11 mouse cellular contexts compared by ENCODE assay signal in the genomic region with DNA sequence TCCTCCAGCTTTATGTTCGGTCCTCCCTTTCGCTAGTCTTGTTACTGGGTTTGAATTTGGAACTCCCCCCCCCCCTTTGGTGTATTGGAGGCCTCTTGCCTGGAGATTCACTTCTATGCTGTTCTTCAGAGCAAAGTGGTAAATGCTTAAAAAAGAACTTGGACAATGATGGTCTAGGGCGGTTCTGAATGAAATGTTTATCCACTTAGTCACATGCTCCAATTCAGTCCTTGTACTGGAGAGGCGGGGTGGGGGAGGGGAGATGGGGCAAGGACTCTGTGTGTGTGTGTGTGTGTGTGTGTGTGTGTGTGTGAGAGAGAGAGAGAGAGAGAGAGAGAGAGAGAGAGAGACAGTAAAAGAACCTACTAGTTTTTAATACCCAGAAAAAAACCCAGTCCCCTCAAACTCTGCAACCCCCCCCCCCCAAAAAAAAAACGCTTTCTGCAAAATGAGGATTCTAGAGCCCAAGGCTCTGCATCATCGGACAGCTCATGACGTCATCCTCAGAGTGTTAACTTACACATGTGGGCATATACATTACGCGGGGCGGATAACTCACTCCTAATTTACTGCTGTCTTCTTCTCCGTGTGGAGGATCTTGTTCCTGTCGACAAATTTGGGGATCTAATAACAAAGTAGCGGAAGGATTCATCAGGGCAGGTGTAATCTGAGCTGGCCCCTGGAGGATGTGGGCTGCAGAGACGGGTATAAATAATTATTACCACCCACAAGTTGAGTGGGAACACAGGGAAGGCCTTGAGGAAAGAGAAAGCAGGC. TPM values are rescaled to one million over a fixed set of nuclear protein-coding genes. Genes with fewer than 3 reads are reported as not detected.
DNase-seq lines count a peak whose midpoint lies in the region; ATAC-seq lines count a peak whose summit lies in the region.
"Had no signal": no experiment of that assay in that cellular context is flagged by ENCODE, and none has a peak within 500 bp of the region (broad histone marks: within the 10 kb centered on the region; RNA-seq: fewer than 3 reads in every experiment).

No protein-coding gene starts in this region.

- H3K27me3 ChIP-seq in heart, embryonic 10.5 days (ENCODE audit: insufficient read depth, poor library complexity, severe bottlenecking): peaks cover 94% of the 10 kb centered on the region
- H3K27me3 ChIP-seq in embryonic facial prominence, embryonic 15.5 days: peaks cover 27% of the 10 kb centered on the region

- DNase-seq in heart, embryonic 10.5 days (ENCODE audit: low spot score): no peak
- no peak for DNase-seq in heart, adult 9 months (ENCODE audit: low spot score in 2 of 2)
- peak; percentile 71 for DNase-seq in 3T3-L1 (ENCODE audit: low read depth, low spot score)
- peak; percentile 65 for DNase-seq in lung, postnatal 10 days
- DNase-seq in right cerebral cortex, adult 2 months (ENCODE audit: low spot score in 2 of 2): no peak
- no peak for DNase-seq in thymus, postnatal 0 days (ENCODE audit: low spot score)
- DNase-seq in urinary bladder, postnatal 10 days (ENCODE audit: low spot score): no peak
- DNase-seq: cerebellum, postnatal 36 days had no signal

- no peak for ATAC-seq in embryonic facial prominence, embryonic 15.5 days (ENCODE audit: insufficient number of reproducible peaks, low FRiP score, low TSS enrichment, low read depth)

- peak overlapping the region; percentile 43 for H3K4me3 ChIP-seq in heart, embryonic 10.5 days
- no peak overlapping the region for H3K4me3 ChIP-seq in embryonic facial prominence, embryonic 15.5 days (replicated peaks)

- H3K27ac ChIP-seq in heart, embryonic 10.5 days: peak overlapping the region; percentile 36; the same call in 1 of the 2 replicates
- no peak overlapping the region for H3K27ac ChIP-seq in embryonic facial prominence, embryonic 15.5 days (replicated peaks)

- no peak overlapping the region for H3K9ac ChIP-seq in embryonic facial prominence, embryonic 15.5 days

- peaks cover 44% of the 10 kb centered on the region for H3K4me1 ChIP-seq in heart, embryonic 10.5 days
- peaks cover 37% of the 10 kb centered on the region for H3K4me1 ChIP-seq in embryonic facial prominence, embryonic 15.5 days

- no peaks in the 10 kb centered on the region for H3K9me3 ChIP-seq in heart, embryonic 10.5 days
- no peaks in the 10 kb centered on the region for H3K9me3 ChIP-seq in embryonic facial prominence, embryonic 15.5 days (replicated peaks)

- WGBS in heart, embryonic 10.5 days: 51% methylated on average over 13 of the region's 14 CpGs
- 32% methylated on average over 14 of the region's 14 CpGs for WGBS in embryonic facial prominence, embryonic 15.5 days

- peak overlapping the region; percentile 41; the same call in 1 of the 2 replicates for H3K4me2 ChIP-seq in embryonic facial prominence, embryonic 15.5 days (replicated peaks)

- no peaks in the 10 kb centered on the region for H3K36me3 ChIP-seq in heart, embryonic 10.5 days
- H3K36me3 ChIP-seq in embryonic facial prominence, embryonic 15.5 days: no peaks in the 10 kb centered on the region

RNA-seq across cellular contexts. Expression of gene Hoxb1, which starts 42.9 kb away (rescaled TPM):
- 0.20 and 3.3 TPM in 2 replicates for polyA plus RNA-seq in heart, embryonic 10.5 days (2016; fragmentation: Nextera tagmentation; extraction: Ambion mirVana)
- polyA plus RNA-seq in embryonic facial prominence, embryonic 15.5 days (2015; fragmentation: Nextera tagmentation; extraction: Ambion mirVana): not detected in 2 replicates
- polyA plus RNA-seq in thymus, postnatal 0 days (2015; fragmentation: Nextera tagmentation; extraction: Ambion mirVana): not detected in 2 replicates
- polyA plus RNA-seq: liver, adult 2 months; spleen, adult 2 months had no signal

RNA-seq across cellular contexts. Expression of gene Skap1, which starts 56.0 kb away (rescaled TPM):
- polyA plus RNA-seq in heart, embryonic 10.5 days (2016; fragmentation: Nextera tagmentation; extraction: Ambion mirVana): 0.30 and 0.69 TPM in 2 replicates
- polyA plus RNA-seq in embryonic facial prominence, embryonic 15.5 days (2015; fragmentation: Nextera tagmentation; extraction: Ambion mirVana): 2.0 and 2.3 TPM in 2 replicates
- 376 and 450 TPM in 2 replicates for polyA plus RNA-seq in thymus, postnatal 0 days (2015; fragmentation: Nextera tagmentation; extraction: Ambion mirVana)

RNA-seq across cellular contexts. Expression of gene Hoxb2, which starts 58.1 kb away (rescaled TPM):
- polyA plus RNA-seq in heart, embryonic 10.5 days (2016; fragmentation: Nextera tagmentation; extraction: Ambion mirVana): 5.7 and 27.6 TPM in 2 replicates
- 1.1 and 1.4 TPM in 2 replicates for polyA plus RNA-seq in embryonic facial prominence, embryonic 15.5 days (2015; fragmentation: Nextera tagmentation; extraction: Ambion mirVana)
- 1.3 and 1.4 TPM in 2 replicates for polyA plus RNA-seq in thymus, postnatal 0 days (2015; fragmentation: Nextera tagmentation; extraction: Ambion mirVana)

Comparison
In these comparisons a context has a peak if more than half of its experiments do, and no peak if none do; other contexts are left out.
1. DNase-seq: peak in 3T3-L1 (single experiment) and lung, postnatal 10 days (single experiment); none in heart, embryonic 10.5 days (single experiment), heart, adult 9 months (0 of 2), right cerebral cortex, adult 2 months (0 of 2), thymus, postnatal 0 days (single experiment) and urinary bladder, postnatal 10 days (single experiment).
2. RNA of gene Skap1, which starts 56.0 kb away (polyA plus RNA-seq): 376 to 450 TPM in thymus, postnatal 0 days; 2.0 to 2.3 TPM in embryonic facial prominence, embryonic 15.5 days and 0.30 to 0.69 TPM in heart, embryonic 10.5 days; every median in the first group is over 100 times any median in the second.